Mouse (Mus musculus): ENCODE results near the gene Vmn1r236.

Gene Vmn1r236

DNA sequence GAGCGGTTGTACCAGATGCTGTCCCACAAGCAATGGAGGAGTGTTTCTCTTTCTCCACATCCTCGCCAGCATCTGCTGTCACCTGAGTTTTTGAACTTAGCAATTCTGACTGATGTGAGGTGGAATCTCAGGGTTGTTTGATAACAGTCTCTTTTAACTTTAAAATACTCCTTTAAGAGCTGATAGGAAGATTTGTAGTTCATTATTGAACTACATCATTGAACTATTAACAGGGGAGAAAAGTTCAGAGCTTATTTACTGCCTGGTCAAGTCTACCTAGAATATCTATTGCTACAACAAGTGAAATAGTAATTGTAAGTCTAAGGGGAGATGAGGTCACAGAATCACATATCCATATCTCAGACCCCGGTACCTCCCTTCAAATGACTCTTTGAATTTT, at the start of gene Vmn1r236:
Vmn1r236 (plus strand) TSS at position 301 of the 400 bp plus-strand sequence.
- no peak for DNase-seq (ENCODE audit: low spot score in 2 of 2)

DNA sequence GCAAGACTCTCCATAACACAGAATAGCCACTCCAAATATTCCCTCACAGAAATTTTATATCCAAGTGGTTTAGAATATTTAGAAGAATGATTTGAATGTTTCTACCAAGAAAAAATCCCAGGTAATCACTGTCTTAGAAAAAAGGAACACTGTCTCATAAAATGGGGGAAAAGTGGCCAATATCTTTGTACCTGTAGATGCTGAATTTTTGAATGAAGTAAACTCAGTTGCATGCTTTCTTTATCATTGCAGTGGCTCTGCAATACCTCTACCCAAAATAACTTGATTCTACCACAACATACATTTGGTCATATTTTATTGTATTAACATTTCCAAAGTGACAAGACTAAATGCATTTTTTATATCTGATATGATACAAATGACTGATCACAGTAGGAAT, 26.6 kb upstream of the Vmn1r236 start, which contains the start of gene Vmn1r235:
Vmn1r235 (plus strand) TSS at position 301 of the 400 bp plus-strand sequence.
- DNase-seq (ENCODE audit: low spot score in 2 of 2): no peak

GRCm38 (mm10) chr17:21272103-21272502, 10.6 kb upstream of the Vmn1r236 start:
- peak; percentile 2 to 39 for DNase-seq (ENCODE audit: low spot score in 2 of 2)

- no peak for DNase-seq (ENCODE audit: low spot score in 2 of 2)
Measured at GRCm38 (mm10) chr17:21284395-21284794, 1.7 kb downstream of the Vmn1r236 start.

DNA sequence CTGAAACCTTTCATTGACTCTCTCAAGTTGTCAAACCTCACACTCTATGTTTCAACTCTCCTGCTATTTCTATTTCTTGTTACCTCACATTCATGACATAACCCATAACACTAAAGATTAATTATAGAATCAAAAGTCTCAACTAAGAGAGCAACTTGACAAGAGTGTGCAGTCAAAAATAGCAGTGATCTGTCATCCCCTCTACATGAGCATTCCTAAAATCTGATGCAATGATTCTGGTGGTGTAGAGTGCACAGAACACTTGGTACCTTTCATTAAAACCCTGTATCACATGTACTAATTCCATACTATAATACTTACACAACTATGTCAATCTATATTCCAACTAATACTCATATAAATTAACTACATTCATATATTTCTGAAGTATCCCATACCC, 7.0 kb downstream of the Vmn1r236 start:
- no peak for DNase-seq (ENCODE audit: low spot score in 2 of 2)

- DNase-seq (ENCODE audit: low spot score in 2 of 2): no peak
Measured at GRCm38 (mm10) chr17:21311565-21311964, 28.8 kb downstream of the Vmn1r236 start, which contains the start of gene Vmn1r237. Vmn1r237 (plus strand) TSS chr17:21311865.
